Mouse (Mus musculus): ENCODE results near the gene Btd.

Btd gene

GRCm38 (mm10) chr14:31645920-31646319 lies 5.1 kb downstream of the Btd start:
- no peak for DNase-seq (ENCODE audit: low read depth, low spot score)

GRCm38 (mm10) chr14:31647991-31648390 lies 7.2 kb downstream of the Btd start:
- DNase-seq (ENCODE audit: low read depth, low spot score): no peak

- no peak for DNase-seq (ENCODE audit: low read depth, low spot score)
Observed at GRCm38 (mm10) chr14:31650347-31650746, 9.5 kb downstream of the Btd start.

GRCm38 (mm10) chr14:31651206-31651605 lies 10.4 kb downstream of the Btd start:
- no peak for DNase-seq (ENCODE audit: low read depth, low spot score)

- no peak for DNase-seq (ENCODE audit: low read depth, low spot score)
Observed at GRCm38 (mm10) chr14:31652106-31652505, 11.3 kb downstream of the Btd start.

GRCm38 (mm10) chr14:31652624-31653023 lies 11.8 kb downstream of the Btd start:
- no peak for DNase-seq (ENCODE audit: low read depth, low spot score)

- DNase-seq (ENCODE audit: low read depth, low spot score): no peak
Observed at GRCm38 (mm10) chr14:31653101-31653875, 12.5 kb downstream of the Btd start.

GRCm38 (mm10) chr14:31654816-31655215 lies 14.0 kb downstream of the Btd start:
- DNase-seq (ENCODE audit: low read depth, low spot score): no peak

- no peak for DNase-seq (ENCODE audit: low read depth, low spot score)
Observed at GRCm38 (mm10) chr14:31655406-31655805, 14.6 kb downstream of the Btd start.

GRCm38 (mm10) chr14:31656386-31656785 lies 15.6 kb downstream of the Btd start:
- DNase-seq (ENCODE audit: low read depth, low spot score): no peak

- DNase-seq (ENCODE audit: low read depth, low spot score): no peak
Observed at GRCm38 (mm10) chr14:31656857-31657645, 16.2 kb downstream of the Btd start.

GRCm38 (mm10) chr14:31658126-31658680 lies 17.4 kb downstream of the Btd start:
- no peak for DNase-seq (ENCODE audit: low read depth, low spot score)

GRCm38 (mm10) chr14:31659501-31660181 lies 18.8 kb downstream of the Btd start:
- peak; percentile 90 for DNase-seq (ENCODE audit: low read depth, low spot score)

- no peak for DNase-seq (ENCODE audit: low read depth, low spot score)
Observed at GRCm38 (mm10) chr14:31660312-31661093, 19.7 kb downstream of the Btd start.

GRCm38 (mm10) chr14:31661671-31662554 lies 21.1 kb downstream of the Btd start:
- DNase-seq (ENCODE audit: low read depth, low spot score): peak; percentile 96

GRCm38 (mm10) chr14:31662555-31663211 lies 21.9 kb downstream of the Btd start:
- peak; percentile 93 for DNase-seq (ENCODE audit: low read depth, low spot score)

- DNase-seq (ENCODE audit: low read depth, low spot score): no peak
Observed at GRCm38 (mm10) chr14:31663376-31664099, 22.7 kb downstream of the Btd start.

GRCm38 (mm10) chr14:31664100-31664902 lies 23.5 kb downstream of the Btd start:
- no peak for DNase-seq (ENCODE audit: low read depth, low spot score)

All from skeletal muscle tissue, adult 2 months (tissue).